Mouse (Mus musculus): ENCODE results near the gene Gm11115. TPM values are rescaled to one million over a fixed set of nuclear protein-coding genes. Genes with fewer than 3 reads are reported as not detected.

Gm11115 gene
- total RNA-seq (2021) = not detected
- long read RNA-seq, experiment 1 = 0 reads
- long read RNA-seq, experiment 2 = 0 reads

DNA sequence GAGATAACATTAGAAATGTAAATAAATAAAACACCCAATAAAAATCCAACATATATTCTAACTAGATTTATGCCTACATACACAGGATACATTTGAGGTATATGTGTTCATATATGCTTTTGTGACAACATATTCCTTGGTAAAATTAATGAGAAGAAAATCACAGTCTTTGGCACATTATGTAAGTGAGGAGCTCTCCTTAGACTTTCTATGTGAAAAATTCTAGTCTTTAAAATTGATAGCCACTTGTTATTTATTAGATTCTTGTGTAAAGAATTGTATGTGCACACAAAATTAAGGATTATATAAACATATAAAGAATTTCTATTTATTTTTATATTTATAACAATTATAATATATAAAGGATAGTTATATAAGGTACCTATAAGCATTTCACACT lies at the start of gene Gm11115:
TSS of gene Gm11115 (minus strand) at position 101 of the 400 bp plus-strand sequence.
- no peak for DNase-seq (ENCODE audit: low spot score in 2 of 2)

GRCm38 (mm10) chr5:88111430-88111829 lies 42.5 kb downstream of the Gm11115 start, which contains the start of gene Gm11116:
TSS of gene Gm11116 (minus strand) at chr5:88111530.
- DNase-seq (ENCODE audit: low spot score in 2 of 2) = no peak

Other genes with a start within 250 kb of the Gm11115 start
- not detected for gene Csn3, start 228.5 kb downstream of the Gm11115 start, total RNA-seq (2021)
- not detected for gene 2310003L06Rik, start 184.6 kb downstream of the Gm11115 start, total RNA-seq (2021)
- gene Gm28434, start 184.6 kb downstream of the Gm11115 start, total RNA-seq (2021) = not detected
- gene Cabs1, start 174.7 kb downstream of the Gm11115 start, total RNA-seq (2021) = not detected
- not detected for gene Smr3a, start 151.6 kb downstream of the Gm11115 start, total RNA-seq (2021)
- not detected for gene Smr2, start 67.5 kb downstream of the Gm11115 start, total RNA-seq (2021)
- gene Gm11116, start 42.6 kb downstream of the Gm11115 start, total RNA-seq (2021) = not detected
- gene Gm7714, start 114.8 kb upstream of the Gm11115 start, total RNA-seq (2021) = not detected
- gene Prol1, start 163.2 kb upstream of the Gm11115 start, total RNA-seq (2021) = not detected
- gene Amtn, start 222.0 kb upstream of the Gm11115 start, total RNA-seq (2021) = under 1 TPM; 0.26 to 0.74 TPM